Mouse (Mus musculus): ENCODE measurements around the gene Efnb1. TPM values are rescaled to one million over a fixed set of nuclear protein-coding genes. Genes with fewer than 3 reads are reported as not detected.
A peak's percentile ranks its signal among the peaks of the same experiment; 100 is the strongest.
"Not testable (repeated sequence)": the region's sequence is repeated elsewhere in the genome, so short reads cannot be mapped to it uniquely, and the experiment has no call there.

Gene Efnb1
- 1 to 10 TPM in 3 of 26 experiments, under 1 TPM in 16, not detected in 7; 0.22 to 3.3 (median 0.40) TPM for total RNA-seq (2018; cell fraction: chromatin; rRNA removed)
- 1 to 10 TPM in 18 of 26 experiments, under 1 TPM in 8; 0.58 to 2.6 (median 1.2) TPM for total RNA-seq (2018; cell fraction: cytosol; rRNA removed)
- total RNA-seq (2018; cell fraction: nucleus; rRNA removed) = 1 to 10 TPM in 22 of 26 experiments, under 1 TPM in 4; 0.71 to 2.7 (median 1.5) TPM
- polyA plus RNA-seq (2018) = 1.2 to 2.0 TPM (median 1.2 TPM) in 3 replicates

GRCm38 (mm10) chrX:99135523-99136258, at the start of gene Efnb1:
Gene Efnb1 (plus strand): TSS chrX:99136130.
- Histone ChIP-seq H3K36me3 (ENCODE audit: inconsistent target) (no peaks in the 10 kb centered on the region), H3K4me3 (ENCODE audit: inconsistent target) (peak within 1 kb of the TSS; percentile 27), H3K79me2 (ENCODE audit: inconsistent target) (no peaks in the 10 kb centered on the region), H3K27ac (no peak within 1 kb of the TSS)
- WGBS (ENCODE audit: missing documents) = 25% methylated on average over 31 of the region's 35 CpGs

- no peak overlapping the region for H3K4me3 ChIP-seq (ENCODE audit: inconsistent target)
Measured at GRCm38 (mm10) chrX:99092704-99093103, 43.2 kb upstream of the Efnb1 start.

GRCm38 (mm10) chrX:99111088-99111724, 24.7 kb upstream of the Efnb1 start:
- H3K4me3 ChIP-seq (ENCODE audit: inconsistent target); H3K27ac ChIP-seq; H3K36me3 ChIP-seq (ENCODE audit: inconsistent target); H3K79me2 ChIP-seq (ENCODE audit: inconsistent target): not testable (repeated sequence)
- 100% methylated on average over 1 of the region's 10 CpGs for WGBS (ENCODE audit: missing documents)

More at GRCm38 (mm10) chrX:99092704-99093103, 43.2 kb upstream of the Efnb1 start:
- Histone ChIP-seq H3K27ac (no peak overlapping the region), H3K79me2 (ENCODE audit: inconsistent target) (no peaks in the 10 kb centered on the region), H3K36me3 (ENCODE audit: inconsistent target) (no peaks in the 10 kb centered on the region)
- 15% methylated on average over 2 of the region's 2 CpGs for WGBS (ENCODE audit: missing documents)

GRCm38 (mm10) chrX:99119510-99119909, 16.4 kb upstream of the Efnb1 start:
- no peak overlapping the region for H3K27ac ChIP-seq
- H3K36me3 ChIP-seq (ENCODE audit: inconsistent target) = no peaks in the 10 kb centered on the region
- no peak overlapping the region for H3K4me3 ChIP-seq (ENCODE audit: inconsistent target)
- 52% methylated on average over 5 of the region's 5 CpGs for WGBS (ENCODE audit: missing documents)
- H3K79me2 ChIP-seq (ENCODE audit: inconsistent target) = no peaks in the 10 kb centered on the region

GRCm38 (mm10) chrX:99130059-99130458, 5.9 kb upstream of the Efnb1 start:
- H3K4me3 ChIP-seq (ENCODE audit: inconsistent target) = no peak overlapping the region
- H3K36me3 ChIP-seq (ENCODE audit: inconsistent target) = no peaks in the 10 kb centered on the region
- H3K27ac ChIP-seq = no peak overlapping the region
- 53% methylated on average over 3 of the region's 3 CpGs for WGBS (ENCODE audit: missing documents)
- H3K79me2 ChIP-seq (ENCODE audit: inconsistent target) = no peaks in the 10 kb centered on the region

GRCm38 (mm10) chrX:99132573-99132972, 3.4 kb upstream of the Efnb1 start:
- H3K36me3 ChIP-seq (ENCODE audit: inconsistent target) = no peaks in the 10 kb centered on the region
- no peaks in the 10 kb centered on the region for H3K79me2 ChIP-seq (ENCODE audit: inconsistent target)
- H3K4me3 ChIP-seq (ENCODE audit: inconsistent target) = no peak overlapping the region
- WGBS (ENCODE audit: missing documents) = 100% methylated on average over 4 of the region's 6 CpGs
- H3K27ac ChIP-seq = no peak overlapping the region

GRCm38 (mm10) chrX:99134891-99135290, 1.0 kb upstream of the Efnb1 start:
- Histone ChIP-seq H3K4me3 (ENCODE audit: inconsistent target) (no peak overlapping the region), H3K79me2 (ENCODE audit: inconsistent target) (no peaks in the 10 kb centered on the region), H3K27ac (no peak overlapping the region), H3K36me3 (ENCODE audit: inconsistent target) (no peaks in the 10 kb centered on the region)
- 20% methylated on average over 14 of the region's 14 CpGs for WGBS (ENCODE audit: missing documents)

GRCm38 (mm10) chrX:99136431-99136966, 569 bp downstream of the Efnb1 start:
- H3K79me2 ChIP-seq (ENCODE audit: inconsistent target) = no peaks in the 10 kb centered on the region
- 15% methylated on average over 19 of the region's 53 CpGs for WGBS (ENCODE audit: missing documents)
- no peak overlapping the region for H3K27ac ChIP-seq
- no peaks in the 10 kb centered on the region for H3K36me3 ChIP-seq (ENCODE audit: inconsistent target)
- peak overlapping the region; percentile 27 for H3K4me3 ChIP-seq (ENCODE audit: inconsistent target)

- H3K27ac ChIP-seq = no peak overlapping the region
- no peak overlapping the region for H3K4me3 ChIP-seq (ENCODE audit: inconsistent target)
- no peaks in the 10 kb centered on the region for H3K79me2 ChIP-seq (ENCODE audit: inconsistent target)
- WGBS (ENCODE audit: missing documents) = 20% methylated on average over 25 of the region's 31 CpGs
- no peaks in the 10 kb centered on the region for H3K36me3 ChIP-seq (ENCODE audit: inconsistent target)
Measured at GRCm38 (mm10) chrX:99137143-99137870, 1.4 kb downstream of the Efnb1 start.

- Histone ChIP-seq H3K36me3 (ENCODE audit: inconsistent target) (no peaks in the 10 kb centered on the region), H3K79me2 (ENCODE audit: inconsistent target) (no peaks in the 10 kb centered on the region), H3K4me3 (ENCODE audit: inconsistent target) (no peak overlapping the region), H3K27ac (no peak overlapping the region)
- 79% methylated on average over 7 of the region's 9 CpGs for WGBS (ENCODE audit: missing documents)
Measured at GRCm38 (mm10) chrX:99137928-99138740, 2.2 kb downstream of the Efnb1 start.

- no peaks in the 10 kb centered on the region for H3K36me3 ChIP-seq (ENCODE audit: inconsistent target)
- no peak overlapping the region for H3K4me3 ChIP-seq (ENCODE audit: inconsistent target)
- no peaks in the 10 kb centered on the region for H3K79me2 ChIP-seq (ENCODE audit: inconsistent target)
- WGBS (ENCODE audit: missing documents) = 79% methylated on average over 8 of the region's 8 CpGs
- H3K27ac ChIP-seq = no peak overlapping the region
Measured at GRCm38 (mm10) chrX:99141079-99141478, 5.1 kb downstream of the Efnb1 start.

- H3K79me2 ChIP-seq (ENCODE audit: inconsistent target) = no peaks in the 10 kb centered on the region
- H3K27ac ChIP-seq = no peak overlapping the region
- no peaks in the 10 kb centered on the region for H3K36me3 ChIP-seq (ENCODE audit: inconsistent target)
- H3K4me3 ChIP-seq (ENCODE audit: inconsistent target) = no peak overlapping the region
Measured at GRCm38 (mm10) chrX:99141900-99142299, 6.0 kb downstream of the Efnb1 start.

GRCm38 (mm10) chrX:99145561-99145960, 9.6 kb downstream of the Efnb1 start:
- no peaks in the 10 kb centered on the region for H3K79me2 ChIP-seq (ENCODE audit: inconsistent target)
- H3K4me3 ChIP-seq (ENCODE audit: inconsistent target) = no peak overlapping the region
- no peaks in the 10 kb centered on the region for H3K36me3 ChIP-seq (ENCODE audit: inconsistent target)
- 94% methylated on average over 7 of the region's 7 CpGs for WGBS (ENCODE audit: missing documents)
- no peak overlapping the region for H3K27ac ChIP-seq

Measured in macrophage (primary cell).